Mouse (Mus musculus): ENCODE measurements around the gene Lbx2. TPM values are rescaled to one million over a fixed set of nuclear protein-coding genes. Genes with fewer than 3 reads are reported as not detected.

The Lbx2 gene
- polyA plus RNA-seq, 1 experiment from 2014 or later, result not detected

- H3K9me3 ChIP-seq (replicated peaks; ENCODE audit: control insufficient read depth, low read length, poor library complexity, severe bottlenecking), result no peaks in the 10 kb centered on the region
- H3K9ac ChIP-seq (ENCODE audit: low read depth, low read length), result no peak overlapping the region
- WGBS, result 96% methylated on average over 5 of the region's 5 CpGs
- no peak for ATAC-seq
- H3K4me3 ChIP-seq (ENCODE audit: low read depth, low read length), result no peak overlapping the region
- H3K27me3 ChIP-seq (ENCODE audit: control insufficient read depth, insufficient read depth, low read depth, low read length), result peaks cover 40% of the 10 kb centered on the region
- H3K27ac ChIP-seq (ENCODE audit: low read length), result no peak overlapping the region
- H3K4me2 ChIP-seq (ENCODE audit: low read length), result no peak overlapping the region
- 0 out of 2 replicates have a peak, but pooled peaks cover 4% of the 10 kb centered on the region for H3K36me3 ChIP-seq (ENCODE audit: control insufficient read depth, insufficient read depth, low read length)
- peaks cover 17% of the 10 kb centered on the region for H3K4me1 ChIP-seq (ENCODE audit: control insufficient read depth, insufficient read depth, low read length)
These were observed 6.0 kb upstream of the Lbx2 start for GRCm38 (mm10) chr6:83080210-83080609.

GRCm38 (mm10) chr6:83083497-83083896 is 2.7 kb upstream of the Lbx2 start:
- H3K4me1 ChIP-seq (ENCODE audit: control insufficient read depth, insufficient read depth, low read length), result peaks cover 13% of the 10 kb centered on the region
- 0 out of 2 replicates have a peak, but pooled peaks cover 4% of the 10 kb centered on the region for H3K36me3 ChIP-seq (ENCODE audit: control insufficient read depth, insufficient read depth, low read length)
- no peak overlapping the region for H3K9ac ChIP-seq (ENCODE audit: low read depth, low read length)
- no peak overlapping the region for H3K4me2 ChIP-seq (ENCODE audit: low read length)
- H3K4me3 ChIP-seq (ENCODE audit: low read depth, low read length), result no peak overlapping the region
- H3K9me3 ChIP-seq (replicated peaks; ENCODE audit: control insufficient read depth, low read length, poor library complexity, severe bottlenecking), result no peaks in the 10 kb centered on the region
- WGBS, result 13% methylated on average over 5 of the region's 5 CpGs
- no peak for ATAC-seq
- H3K27ac ChIP-seq (ENCODE audit: low read length), result no peak overlapping the region
- H3K27me3 ChIP-seq (ENCODE audit: control insufficient read depth, insufficient read depth, low read depth, low read length), result peaks cover 57% of the 10 kb centered on the region

GRCm38 (mm10) chr6:83084477-83084876 is 1.7 kb upstream of the Lbx2 start:
- 0 out of 2 replicates have a peak, but pooled peaks cover 4% of the 10 kb centered on the region for H3K36me3 ChIP-seq (ENCODE audit: control insufficient read depth, insufficient read depth, low read length)
- H3K9ac ChIP-seq (ENCODE audit: low read depth, low read length), result no peak overlapping the region
- H3K4me3 ChIP-seq (ENCODE audit: low read depth, low read length), result no peak overlapping the region
- H3K27me3 ChIP-seq (ENCODE audit: control insufficient read depth, insufficient read depth, low read depth, low read length), result peaks cover 65% of the 10 kb centered on the region
- H3K9me3 ChIP-seq (replicated peaks; ENCODE audit: control insufficient read depth, low read length, poor library complexity, severe bottlenecking), result no peaks in the 10 kb centered on the region
- no peak overlapping the region for H3K4me2 ChIP-seq (ENCODE audit: low read length)
- H3K4me1 ChIP-seq (ENCODE audit: control insufficient read depth, insufficient read depth, low read length), result peaks cover 6% of the 10 kb centered on the region
- no peak overlapping the region for H3K27ac ChIP-seq (ENCODE audit: low read length)
- WGBS, result 2% methylated on average over 6 of the region's 6 CpGs
- no peak for ATAC-seq

GRCm38 (mm10) chr6:83087205-83087925 is 1.2 kb downstream of the Lbx2 start:
- no peaks in the 10 kb centered on the region for H3K9me3 ChIP-seq (replicated peaks; ENCODE audit: control insufficient read depth, low read length, poor library complexity, severe bottlenecking)
- H3K4me3 ChIP-seq (ENCODE audit: low read depth, low read length), result peak overlapping the region; percentile 16
- no peak overlapping the region for H3K27ac ChIP-seq (ENCODE audit: low read length)
- ATAC-seq, result no peak
- H3K27me3 ChIP-seq (ENCODE audit: control insufficient read depth, insufficient read depth, low read depth, low read length), result peaks cover 77% of the 10 kb centered on the region
- H3K9ac ChIP-seq (ENCODE audit: low read depth, low read length), result no peak overlapping the region
- 1% methylated on average over 47 of the region's 47 CpGs for WGBS
- no peaks in the 10 kb centered on the region for H3K36me3 ChIP-seq (ENCODE audit: control insufficient read depth, insufficient read depth, low read length)
- peak overlapping the region; percentile 28 for H3K4me2 ChIP-seq (ENCODE audit: low read length)
- H3K4me1 ChIP-seq (ENCODE audit: control insufficient read depth, insufficient read depth, low read length), result 0 out of 2 replicates have a peak, but pooled peaks cover 3% of the 10 kb centered on the region

- H3K4me3 ChIP-seq (ENCODE audit: low read depth, low read length), result peak overlapping the region; percentile 16
- 0 out of 2 replicates have a peak, but pooled peaks cover 3% of the 10 kb centered on the region for H3K4me1 ChIP-seq (ENCODE audit: control insufficient read depth, insufficient read depth, low read length)
- no peak overlapping the region for H3K9ac ChIP-seq (ENCODE audit: low read depth, low read length)
- peak overlapping the region; percentile 28 for H3K4me2 ChIP-seq (ENCODE audit: low read length)
- no peaks in the 10 kb centered on the region for H3K36me3 ChIP-seq (ENCODE audit: control insufficient read depth, insufficient read depth, low read length)
- H3K27me3 ChIP-seq (ENCODE audit: control insufficient read depth, insufficient read depth, low read depth, low read length), result peaks cover 72% of the 10 kb centered on the region
- no peaks in the 10 kb centered on the region for H3K9me3 ChIP-seq (replicated peaks; ENCODE audit: control insufficient read depth, low read length, poor library complexity, severe bottlenecking)
- no peak for ATAC-seq
- no peak overlapping the region for H3K27ac ChIP-seq (ENCODE audit: low read length)
- WGBS, result 5% methylated on average over 9 of the region's 9 CpGs
These were observed 1.7 kb downstream of the Lbx2 start for GRCm38 (mm10) chr6:83087926-83088260.

GRCm38 (mm10) chr6:83092416-83093127 is 6.4 kb downstream of the Lbx2 start:
- WGBS, result 40% methylated on average over 6 of the region's 6 CpGs
- 0 out of 2 replicates have a peak, but pooled peaks cover under 1% of the 10 kb centered on the region for H3K4me1 ChIP-seq (ENCODE audit: control insufficient read depth, insufficient read depth, low read length)
- H3K36me3 ChIP-seq (ENCODE audit: control insufficient read depth, insufficient read depth, low read length), result no peaks in the 10 kb centered on the region
- H3K27ac ChIP-seq (ENCODE audit: low read length), result no peak overlapping the region
- no peaks in the 10 kb centered on the region for H3K9me3 ChIP-seq (replicated peaks; ENCODE audit: control insufficient read depth, low read length, poor library complexity, severe bottlenecking)
- H3K4me2 ChIP-seq (ENCODE audit: low read length), result no peak overlapping the region
- ATAC-seq, result no peak
- H3K27me3 ChIP-seq (ENCODE audit: control insufficient read depth, insufficient read depth, low read depth, low read length), result peaks cover 33% of the 10 kb centered on the region
- H3K9ac ChIP-seq (ENCODE audit: low read depth, low read length), result no peak overlapping the region
- no peak overlapping the region for H3K4me3 ChIP-seq (ENCODE audit: low read depth, low read length)

GRCm38 (mm10) chr6:83095968-83096367 is 9.8 kb downstream of the Lbx2 start:
- H3K9ac ChIP-seq (ENCODE audit: low read depth, low read length), result no peak overlapping the region
- H3K27ac ChIP-seq (ENCODE audit: low read length), result no peak overlapping the region
- no peaks in the 10 kb centered on the region for H3K36me3 ChIP-seq (ENCODE audit: control insufficient read depth, insufficient read depth, low read length)
- 43% methylated on average over 6 of the region's 6 CpGs for WGBS
- no peak overlapping the region for H3K4me2 ChIP-seq (ENCODE audit: low read length)
- H3K9me3 ChIP-seq (replicated peaks; ENCODE audit: control insufficient read depth, low read length, poor library complexity, severe bottlenecking), result no peaks in the 10 kb centered on the region
- peaks cover 8% of the 10 kb centered on the region for H3K27me3 ChIP-seq (ENCODE audit: control insufficient read depth, insufficient read depth, low read depth, low read length)
- H3K4me3 ChIP-seq (ENCODE audit: low read depth, low read length), result no peak overlapping the region
- ATAC-seq, result no peak
- H3K4me1 ChIP-seq (ENCODE audit: control insufficient read depth, insufficient read depth, low read length), result 0 out of 2 replicates have a peak, but pooled peaks cover 3% of the 10 kb centered on the region

GRCm38 (mm10) chr6:83098411-83098810 is 12.2 kb downstream of the Lbx2 start:
- Histone ChIP-seq H3K4me2 (ENCODE audit: low read length) (no peak overlapping the region), H3K9ac (ENCODE audit: low read depth, low read length) (no peak overlapping the region), H3K27ac (ENCODE audit: low read length) (no peak overlapping the region), H3K27me3 (ENCODE audit: control insufficient read depth, insufficient read depth, low read depth, low read length) (peaks cover 7% of the 10 kb centered on the region; the same call in 1 of the 2 replicates), H3K4me3 (ENCODE audit: low read depth, low read length) (no peak overlapping the region), H3K36me3 (ENCODE audit: control insufficient read depth, insufficient read depth, low read length) (no peaks in the 10 kb centered on the region), H3K4me1 (ENCODE audit: control insufficient read depth, insufficient read depth, low read length) (peaks cover 14% of the 10 kb centered on the region), H3K9me3 (replicated peaks; ENCODE audit: control insufficient read depth, low read length, poor library complexity, severe bottlenecking) (no peaks in the 10 kb centered on the region)
- ATAC-seq, result no peak
- 73% methylated on average over 2 of the region's 2 CpGs for WGBS

- Histone ChIP-seq H3K4me2 (ENCODE audit: low read length) (peak within 1 kb of the TSS; percentile 98), H3K9me3 (replicated peaks; ENCODE audit: control insufficient read depth, low read length, poor library complexity, severe bottlenecking) (no peaks in the 10 kb centered on the region), H3K4me1 (ENCODE audit: control insufficient read depth, insufficient read depth, low read length) (peaks cover 16% of the 10 kb centered on the region), H3K9ac (ENCODE audit: low read depth, low read length) (peak within 1 kb of the TSS; percentile 94), H3K4me3 (ENCODE audit: low read depth, low read length) (peak within 1 kb of the TSS; percentile 84), H3K36me3 (ENCODE audit: control insufficient read depth, insufficient read depth, low read length) (no peaks in the 10 kb centered on the region), H3K27ac (ENCODE audit: low read length) (peak within 1 kb of the TSS; percentile 88), H3K27me3 (ENCODE audit: control insufficient read depth, insufficient read depth, low read depth, low read length) (peaks cover 3% of the 10 kb centered on the region; the same call in 1 of the 2 replicates)
- under 1% methylated on average over 25 of the region's 25 CpGs for whole genome bisulfite sequencing
- peak; percentile 90 for ATAC-seq
These were observed 15.1 kb downstream of the Lbx2 start, which contains the start of the genes Ccdc142 and Gm42688 for GRCm38 (mm10) chr6:83101316-83101687. Gene Ccdc142, plus strand, starts transcription at chr6:83101601. Gene Gm42688, plus strand, starts transcription at chr6:83101617.

Measured in midbrain, embryonic 16.5 days (tissue).